ENCODE assay signal across 8 mouse cellular contexts in the genomic region with DNA sequence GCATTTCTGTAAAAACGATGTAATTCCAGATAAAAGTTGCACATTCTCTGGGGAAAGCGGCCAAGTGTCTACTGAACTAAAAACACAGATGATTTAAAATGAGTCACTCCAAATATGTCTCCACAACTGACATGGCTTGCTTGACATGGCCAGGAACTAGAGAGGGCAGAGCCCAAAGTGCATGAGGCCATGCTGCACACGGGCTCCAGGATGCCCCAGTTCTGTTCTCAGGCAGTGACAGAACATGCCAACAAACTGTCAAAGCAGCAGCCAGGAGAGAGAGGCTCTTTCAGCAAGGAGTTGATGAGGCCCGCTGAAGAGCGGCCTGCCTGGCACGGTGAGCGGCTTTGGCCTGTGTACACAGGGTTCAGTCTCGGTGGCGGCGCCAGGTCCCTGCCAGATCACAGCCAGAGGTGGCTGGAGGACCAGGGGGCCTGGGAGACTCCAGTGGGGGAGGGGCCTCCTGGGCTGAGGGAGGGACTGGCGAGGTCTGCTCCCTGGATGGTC.
A peak's percentile ranks its signal among the peaks of the same experiment; 100 is the strongest.
DNase-seq lines count a peak whose midpoint lies in the region; ATAC-seq and TF ChIP-seq lines count a peak whose summit lies in the region.

No protein-coding gene starts in this region.

- whole genome bisulfite sequencing in liver, embryonic 11.5 days: 65% methylated on average over 11 of the region's 11 CpGs
- WGBS in liver, embryonic 12.5 days (ENCODE audit: insufficient replicate concordance): 78% methylated on average over 11 of the region's 11 CpGs
- 55% methylated on average over 11 of the region's 11 CpGs for WGBS in embryonic facial prominence, embryonic 14.5 days
- 40% methylated on average over 11 of the region's 11 CpGs for WGBS in heart, embryonic 11.5 days (ENCODE audit: insufficient replicate concordance)
- 57% methylated on average over 11 of the region's 11 CpGs for WGBS in lung, adult 2 months

- no peak for TF ChIP-seq POLR2A in lung, adult 2 months (IDR thresholded peaks at IDR 0.05; ENCODE audit: borderline replicate concordance, extremely low read depth, low read depth, low read length)

- no peak overlapping the region for H3K4me2 ChIP-seq in liver, embryonic 11.5 days
- H3K4me2 ChIP-seq in liver, embryonic 12.5 days: no peak overlapping the region
- no peak overlapping the region for H3K4me2 ChIP-seq in embryonic facial prominence, embryonic 14.5 days (ENCODE audit: low read depth, low read length)
- H3K4me2 ChIP-seq in heart, embryonic 11.5 days: peak overlapping the region; percentile 29; the same call in 1 of the 2 replicates

- TF ChIP-seq CTCF in lung, adult 2 months (IDR thresholded peaks at IDR 0.05; ENCODE audit: insufficient read depth, low read length): no peak

- ATAC-seq in liver, embryonic 11.5 days (replicated peaks; ENCODE audit: low FRiP score): 0 out of 2 replicates have a peak, but pooled peaks have one; percentile 34
- ATAC-seq in liver, embryonic 12.5 days: no peak
- ATAC-seq in embryonic facial prominence, embryonic 14.5 days (ENCODE audit: low read depth): peak; percentile 55; the same call in 1 of the 2 replicates
- no peak; the same call in 1 of the 2 replicates for ATAC-seq in heart, embryonic 11.5 days (replicated peaks; ENCODE audit: insufficient number of reproducible peaks, low FRiP score, low TSS enrichment)
- no peak for ATAC-seq in CD4-positive, CD25-positive, alpha-beta regulatory T cell, adult 4 months

- H3K27me3 ChIP-seq in liver, embryonic 11.5 days (replicated peaks; ENCODE audit: control insufficient read depth, insufficient read depth, low read length): no peaks in the 10 kb centered on the region
- H3K27me3 ChIP-seq in liver, embryonic 12.5 days (replicated peaks): no peaks in the 10 kb centered on the region
- H3K27me3 ChIP-seq in embryonic facial prominence, embryonic 14.5 days (replicated peaks; ENCODE audit: control insufficient read depth, insufficient read depth, low read length): no peaks in the 10 kb centered on the region
- no peaks in the 10 kb centered on the region for H3K27me3 ChIP-seq in heart, embryonic 11.5 days (ENCODE audit: control insufficient read depth, insufficient read depth, low read length)

- no peak overlapping the region for H3K9ac ChIP-seq in liver, embryonic 11.5 days (ENCODE audit: low read depth, low read length)
- H3K9ac ChIP-seq in liver, embryonic 12.5 days: no peak overlapping the region
- H3K9ac ChIP-seq in embryonic facial prominence, embryonic 14.5 days (ENCODE audit: low read depth, low read length): peak overlapping the region; percentile 40; the same call in 1 of the 2 replicates
- H3K9ac ChIP-seq in heart, embryonic 11.5 days (ENCODE audit: low read depth, low read length): peak overlapping the region; percentile 44; the same call in 1 of the 2 replicates

- H3K4me3 ChIP-seq in liver, embryonic 11.5 days (ENCODE audit: low read depth, low read length): no peak overlapping the region
- no peak overlapping the region for H3K4me3 ChIP-seq in liver, embryonic 12.5 days
- H3K4me3 ChIP-seq in embryonic facial prominence, embryonic 14.5 days (ENCODE audit: low read depth, low read length): no peak overlapping the region
- H3K4me3 ChIP-seq in heart, embryonic 11.5 days (ENCODE audit: low read depth, low read length): no peak overlapping the region
- no peak overlapping the region for H3K4me3 ChIP-seq in lung, adult 2 months (replicated peaks; ENCODE audit: extremely low read depth, low read depth, low read length)

- H3K27ac ChIP-seq in liver, embryonic 11.5 days (ENCODE audit: low read depth, low read length): no peak overlapping the region
- H3K27ac ChIP-seq in liver, embryonic 12.5 days: no peak overlapping the region
- H3K27ac ChIP-seq in embryonic facial prominence, embryonic 14.5 days (replicated peaks; ENCODE audit: low read depth, low read length): no peak overlapping the region; the same call in 1 of the 2 replicates
- peak overlapping the region; percentile 69 for H3K27ac ChIP-seq in heart, embryonic 11.5 days (ENCODE audit: low read depth, low read length)

- H3K4me1 ChIP-seq in liver, embryonic 11.5 days (replicated peaks; ENCODE audit: control insufficient read depth, insufficient read depth, low read length): peaks cover 5% of the 10 kb centered on the region; the same call in 1 of the 2 replicates
- no peaks in the 10 kb centered on the region for H3K4me1 ChIP-seq in liver, embryonic 12.5 days
- 0 out of 2 replicates have a peak, but pooled peaks cover 6% of the 10 kb centered on the region for H3K4me1 ChIP-seq in embryonic facial prominence, embryonic 14.5 days (ENCODE audit: control insufficient read depth, insufficient read depth, low read length)
- peaks cover 24% of the 10 kb centered on the region for H3K4me1 ChIP-seq in heart, embryonic 11.5 days (ENCODE audit: control insufficient read depth, insufficient read depth, low read length)
- H3K4me1 ChIP-seq in lung, adult 2 months (ENCODE audit: control insufficient read depth, insufficient read depth, low read length): peaks cover 7% of the 10 kb centered on the region

- no peak for DNase-seq in liver, embryonic 11.5 days (ENCODE audit: low spot score)
- peak; percentile 68 for DNase-seq in embryonic facial prominence, embryonic 14.5 days (ENCODE audit: low spot score)
- peak; percentile 50 for DNase-seq in kidney, postnatal 14 days
- DNase-seq in lung, adult 2 months: peak; percentile 20
- peak; percentile 91 to 92 for DNase-seq in right cerebral cortex, postnatal 10 days (ENCODE audit: low spot score in 2 of 2)

- H3K36me3 ChIP-seq in liver, embryonic 11.5 days (ENCODE audit: control insufficient read depth, insufficient read depth, low read length): no peaks in the 10 kb centered on the region
- peaks cover 33% of the 10 kb centered on the region for H3K36me3 ChIP-seq in liver, embryonic 12.5 days
- 0 out of 2 replicates have a peak, but pooled peaks cover 9% of the 10 kb centered on the region for H3K36me3 ChIP-seq in embryonic facial prominence, embryonic 14.5 days (ENCODE audit: control insufficient read depth, insufficient read depth, low read length)
- no peaks in the 10 kb centered on the region for H3K36me3 ChIP-seq in heart, embryonic 11.5 days (ENCODE audit: control insufficient read depth, insufficient read depth, low read length)

- H3K9me3 ChIP-seq in liver, embryonic 11.5 days (ENCODE audit: control insufficient read depth, low read length): no peaks in the 10 kb centered on the region
- H3K9me3 ChIP-seq in liver, embryonic 12.5 days (replicated peaks): no peaks in the 10 kb centered on the region
- H3K9me3 ChIP-seq in embryonic facial prominence, embryonic 14.5 days (ENCODE audit: control insufficient read depth, low read length): no peaks in the 10 kb centered on the region
- H3K9me3 ChIP-seq in heart, embryonic 11.5 days (replicated peaks; ENCODE audit: control insufficient read depth, low read length): no peaks in the 10 kb centered on the region

Comparison
In these comparisons a context has a peak if more than half of its experiments do, and no peak if none do; other contexts are left out.
1. ATAC-seq: peak in liver, embryonic 11.5 days (single experiment) and embryonic facial prominence, embryonic 14.5 days (single experiment); none in liver, embryonic 12.5 days (single experiment), heart, embryonic 11.5 days (single experiment) and CD4-positive, CD25-positive, alpha-beta regulatory T cell, adult 4 months (single experiment).
2. H3K9ac ChIP-seq: peak in embryonic facial prominence, embryonic 14.5 days (single experiment) and heart, embryonic 11.5 days (single experiment); none in liver, embryonic 11.5 days (single experiment) and liver, embryonic 12.5 days (single experiment).